Mouse (Mus musculus) heart, adult 2 months (tissue): ENCODE measurements around the gene Ivns1abp.

ENCODE experiments used
- CTCF ChIP-seq: fragments of 200-600 bp; IDR thresholded peaks from 2 replicates; pipeline ENCODE4 v1.8.1; 2022; ENCODE audit warnings: antibody characterized with exemption, mild to moderate bottlenecking, moderate library complexity
- POLR2A ChIP-seq: fragments of 200-500 bp; IDR thresholded peaks from 2 replicates; pipeline ENCODE4 v1.6.1; 2011; ENCODE audit warnings: mild to moderate bottlenecking, low read depth, low read length, control low read depth; ENCODE audit not compliant: insufficient read depth

DNA sequence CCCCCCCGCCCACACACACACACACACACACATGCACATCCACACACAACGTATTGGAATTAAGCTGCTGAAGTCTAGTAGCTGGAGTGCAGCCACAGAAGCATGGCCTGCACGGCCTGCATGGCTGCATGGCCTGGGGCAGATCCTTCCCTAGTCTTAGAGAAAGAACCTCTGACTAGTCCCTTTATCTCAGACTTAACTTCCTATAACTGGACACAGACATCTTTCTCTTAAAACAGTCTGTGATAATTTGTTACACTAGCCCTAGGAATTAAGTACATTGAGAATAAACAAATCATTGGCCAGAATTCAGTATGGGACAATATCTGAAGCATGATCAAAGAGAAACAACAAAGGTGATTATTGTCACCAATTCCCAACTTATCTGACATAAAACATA, 2.0 kb upstream of the Ivns1abp start:
- no peak for TF ChIP-seq CTCF
- TF ChIP-seq POLR2A, result no peak
